ENCODE assay signal across 8 mouse cellular contexts in the genomic region with DNA sequence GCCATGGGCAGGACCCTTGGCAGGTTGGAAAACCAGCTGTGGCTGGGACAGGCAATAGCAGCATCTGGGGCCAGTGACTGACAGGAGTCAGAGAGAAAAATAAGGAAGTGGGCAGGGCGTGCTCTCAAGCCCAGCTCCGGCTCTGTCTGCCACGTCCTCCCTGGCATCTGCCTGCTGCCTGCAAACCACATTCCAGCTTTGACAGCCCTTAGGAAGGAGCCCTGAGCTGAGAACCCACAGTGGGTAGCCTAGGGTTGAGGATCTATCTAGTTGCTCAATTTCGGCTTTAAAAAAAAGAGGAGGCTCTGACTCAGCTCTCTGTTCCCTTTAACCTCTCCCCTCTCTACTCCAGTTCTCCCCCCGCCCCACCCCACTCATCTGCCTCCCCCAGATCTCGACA. TPM values are rescaled to one million over a fixed set of nuclear protein-coding genes. Genes with fewer than 3 reads are reported as not detected.
DNase-seq lines count a peak whose midpoint lies in the region; ATAC-seq and TF ChIP-seq lines count a peak whose summit lies in the region.

No protein-coding gene starts in this region.

- TF ChIP-seq CTCF in intestine, postnatal 0 days (IDR thresholded peaks at IDR 0.05; ENCODE audit: low read depth) = no peak

- intact Hi-C loops in left cerebral cortex, postnatal 4 days (cut with DNase I) = no loop called here

- H3K9ac ChIP-seq in intestine, embryonic 15.5 days = no peak overlapping the region
- H3K9ac ChIP-seq in intestine, postnatal 0 days (ENCODE audit: low read depth, low read length) = no peak overlapping the region

- no peak overlapping the region for H3K4me3 ChIP-seq in intestine, embryonic 15.5 days (replicated peaks)
- no peak overlapping the region for H3K4me3 ChIP-seq in intestine, postnatal 0 days (ENCODE audit: low read depth, low read length)

- H3K27me3 ChIP-seq in intestine, embryonic 15.5 days (replicated peaks) = no peaks in the 10 kb centered on the region
- no peaks in the 10 kb centered on the region for H3K27me3 ChIP-seq in intestine, postnatal 0 days (replicated peaks; ENCODE audit: control insufficient read depth, insufficient read depth, low read length)
- H3K27me3 ChIP-seq in splenic B cell, adult 2 months (ENCODE audit: control insufficient read depth, insufficient read depth, low read length, poor library complexity, severe bottlenecking) = no peaks in the 10 kb centered on the region

- peak overlapping the region; percentile 19; the same call in 1 of the 2 replicates for H3K27ac ChIP-seq in intestine, embryonic 15.5 days
- no peak overlapping the region for H3K27ac ChIP-seq in intestine, postnatal 0 days (ENCODE audit: low read depth, low read length)

- peaks cover 8% of the 10 kb centered on the region for H3K4me1 ChIP-seq in intestine, embryonic 15.5 days (replicated peaks)
- no peaks in the 10 kb centered on the region for H3K4me1 ChIP-seq in intestine, postnatal 0 days (replicated peaks; ENCODE audit: control insufficient read depth, insufficient read depth, low read length)

- no peak overlapping the region for H3K4me2 ChIP-seq in intestine, embryonic 15.5 days (replicated peaks)
- H3K4me2 ChIP-seq in intestine, postnatal 0 days (replicated peaks; ENCODE audit: low read depth) = no peak overlapping the region

- H3K36me3 ChIP-seq in intestine, embryonic 15.5 days = no peaks in the 10 kb centered on the region
- no peaks in the 10 kb centered on the region for H3K36me3 ChIP-seq in intestine, postnatal 0 days (ENCODE audit: control insufficient read depth, insufficient read depth)
- H3K36me3 ChIP-seq in splenic B cell, adult 2 months (ENCODE audit: control insufficient read depth, insufficient read depth, low read length, poor library complexity, severe bottlenecking) = no peaks in the 10 kb centered on the region

- WGBS in intestine, embryonic 15.5 days = 38% methylated on average over 6 of the region's 6 CpGs
- 33% methylated on average over 6 of the region's 6 CpGs for WGBS in intestine, postnatal 0 days

- peak; percentile 77 to 79 for DNase-seq in lung, adult 18-20 months
- peak; percentile 71 for DNase-seq in splenic B cell, adult 2 months (ENCODE audit: low read depth, low spot score)
- DNase-seq in frontal cortex, postnatal 25 days (ENCODE audit: low spot score in 2 of 2) = no peak
- DNase-seq in testis, postnatal 10 days (ENCODE audit: low spot score) = no peak
- DNase-seq in left cerebral cortex, postnatal 4 days = no peak

- no peak; the same call in 1 of the 2 replicates for ATAC-seq in intestine, embryonic 15.5 days
- ATAC-seq in intestine, postnatal 0 days = no peak
- peak; percentile 92 for ATAC-seq in common myeloid progenitor, adult 5-6 weeks (replicated peaks; ENCODE audit: low read depth, poor library complexity, severe bottlenecking)

- H3K9me3 ChIP-seq in intestine, embryonic 15.5 days = no peaks in the 10 kb centered on the region
- no peaks in the 10 kb centered on the region for H3K9me3 ChIP-seq in intestine, postnatal 0 days (ENCODE audit: control insufficient read depth)

RNA-seq across cellular contexts. Expression of a gene that starts 11.6 kb away (rescaled TPM):
- polyA plus RNA-seq in intestine, embryonic 15.5 days (2015; fragmentation: Nextera tagmentation; extraction: Ambion mirVana) = 10.0 and 10.9 TPM in 2 replicates
- 15.3 and 16.7 TPM in 2 replicates for polyA plus RNA-seq in intestine, postnatal 0 days (2015; fragmentation: Nextera tagmentation; extraction: Ambion mirVana)
- 15.7 and 21.4 TPM in 2 replicates for total RNA-seq in common myeloid progenitor, adult 5-6 weeks (2017)
- total RNA-seq in left cerebral cortex, postnatal 4 days (2021) = 10 to 100 TPM; 17.9 to 19.3 TPM

RNA-seq across cellular contexts. Expression of a gene that starts 16.7 kb away (rescaled TPM):
- polyA plus RNA-seq in intestine, embryonic 15.5 days (2015; fragmentation: Nextera tagmentation; extraction: Ambion mirVana) = 8.4 and 8.9 TPM in 2 replicates
- polyA plus RNA-seq in intestine, postnatal 0 days (2015; fragmentation: Nextera tagmentation; extraction: Ambion mirVana) = 4.1 and 4.2 TPM in 2 replicates
- 17.2 and 20.0 TPM in 2 replicates for total RNA-seq in common myeloid progenitor, adult 5-6 weeks (2017)
- total RNA-seq in left cerebral cortex, postnatal 4 days (2021) = 10 to 100 TPM; 29.0 to 31.4 TPM

Comparison
In these comparisons a context has a peak if more than half of its experiments do, and no peak if none do; other contexts are left out.
1. DNase-seq: peak in lung, adult 18-20 months (2 of 2) and splenic B cell, adult 2 months (single experiment); none in frontal cortex, postnatal 25 days (0 of 2), testis, postnatal 10 days (single experiment) and left cerebral cortex, postnatal 4 days (single experiment).